Mouse (Mus musculus): Measurements from ENCODE around the gene Hnrnpul1. TPM values are rescaled to one million over a fixed set of nuclear protein-coding genes. Genes with fewer than 3 reads are reported as not detected.

Gene Hnrnpul1
- total RNA-seq, 1 experiment from 2014 or later: 137 TPM

- peak; percentile 35 to 41 for ATAC-seq (replicated peaks in 1 of 2; ENCODE audit: insufficient read depth in 1 of 2, low FRiP score in 2 of 2, low TSS enrichment in 1 of 2, low read depth in 1 of 2, poor library complexity in 2 of 2, severe bottlenecking in 2 of 2)
Observed at GRCm38 (mm10) chr7:25707581-25708292, 46.8 kb downstream of the Hnrnpul1 start.

GRCm38 (mm10) chr7:25706578-25707170 lies 47.9 kb downstream of the Hnrnpul1 start:
- peak; percentile 3 to 16; a peak in 2 of 4 replicates for ATAC-seq (replicated peaks in 1 of 2; ENCODE audit: insufficient read depth in 1 of 2, low FRiP score in 2 of 2, low TSS enrichment in 1 of 2, low read depth in 1 of 2, poor library complexity in 2 of 2, severe bottlenecking in 2 of 2)

- ATAC-seq (replicated peaks in 1 of 2; ENCODE audit: insufficient read depth in 1 of 2, low FRiP score in 2 of 2, low TSS enrichment in 1 of 2, low read depth in 1 of 2, poor library complexity in 2 of 2, severe bottlenecking in 2 of 2): 0 out of 4 replicates have a peak, but pooled peaks of 1 of the 2 experiments have one; percentile 1
Observed at GRCm38 (mm10) chr7:25705801-25706251, 48.7 kb downstream of the Hnrnpul1 start.

DNA sequence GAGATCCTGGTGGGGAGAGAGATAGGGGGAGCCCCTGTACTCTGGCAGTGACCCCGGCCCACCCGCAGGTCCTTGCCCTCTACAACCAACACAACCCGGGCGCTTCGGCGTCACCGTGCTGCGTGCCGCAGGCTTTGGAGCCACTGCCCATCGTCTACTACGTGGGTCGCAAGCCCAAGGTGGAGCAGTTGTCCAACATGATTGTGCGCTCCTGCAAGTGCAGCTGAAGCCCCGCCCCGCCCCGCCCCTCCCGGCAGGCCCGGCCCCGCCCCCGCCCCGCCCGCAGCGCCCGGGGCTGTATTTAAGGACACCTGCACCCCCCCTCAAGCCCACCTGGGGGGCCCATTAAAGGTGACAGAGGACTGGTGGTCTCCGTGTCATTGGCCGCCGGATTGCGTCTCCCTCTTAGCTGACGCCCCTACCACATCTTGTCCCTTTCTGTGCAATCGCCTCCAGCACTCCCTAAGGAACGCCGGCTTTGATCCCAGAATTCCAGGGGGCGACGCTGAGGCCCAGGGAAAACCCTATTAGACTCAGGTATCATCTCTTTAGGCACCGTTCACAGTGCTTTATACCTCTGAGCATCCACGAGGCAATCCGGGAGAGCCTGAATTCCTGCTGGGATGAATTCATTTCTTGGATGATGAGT lies 49.7 kb downstream of the Hnrnpul1 start:
- no peak for ATAC-seq (replicated peaks in 1 of 2; ENCODE audit: insufficient read depth in 1 of 2, low FRiP score in 2 of 2, low TSS enrichment in 1 of 2, low read depth in 1 of 2, poor library complexity in 2 of 2, severe bottlenecking in 2 of 2)

DNA sequence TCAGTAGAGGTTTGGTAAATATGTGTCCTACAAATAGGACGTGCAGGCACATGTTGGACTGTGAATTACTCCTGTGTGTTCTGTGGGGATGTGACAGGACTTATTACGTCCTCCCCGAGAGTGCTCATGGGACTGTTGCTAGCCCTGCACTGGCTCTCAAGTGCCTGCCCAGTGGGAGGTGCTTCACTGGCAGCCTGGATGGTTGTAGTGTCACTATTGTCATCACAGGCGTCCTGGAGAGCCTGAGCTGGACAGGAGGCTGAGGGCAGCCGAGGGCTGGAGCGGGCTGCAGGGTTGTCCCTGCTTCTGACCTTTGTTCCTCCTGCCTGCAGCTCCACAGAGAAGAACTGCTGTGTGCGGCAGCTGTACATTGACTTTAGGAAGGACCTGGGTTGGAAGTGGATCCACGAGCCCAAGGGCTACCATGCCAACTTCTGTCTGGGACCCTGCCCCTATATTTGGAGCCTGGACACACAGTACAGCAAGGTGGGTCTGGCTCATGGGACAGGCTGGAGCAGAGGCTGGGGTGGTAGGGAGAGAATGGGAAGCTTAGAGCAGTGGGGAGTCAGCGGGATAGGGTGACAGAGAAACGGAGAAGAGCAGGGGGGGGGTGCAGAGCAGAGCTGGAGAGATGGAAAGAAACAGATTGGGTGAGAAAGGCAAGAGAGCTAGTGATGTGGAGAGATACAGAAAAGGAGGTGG lies 50.6 kb downstream of the Hnrnpul1 start:
- ATAC-seq (replicated peaks in 1 of 2; ENCODE audit: insufficient read depth in 1 of 2, low FRiP score in 2 of 2, low TSS enrichment in 1 of 2, low read depth in 1 of 2, poor library complexity in 2 of 2, severe bottlenecking in 2 of 2): no peak

DNA sequence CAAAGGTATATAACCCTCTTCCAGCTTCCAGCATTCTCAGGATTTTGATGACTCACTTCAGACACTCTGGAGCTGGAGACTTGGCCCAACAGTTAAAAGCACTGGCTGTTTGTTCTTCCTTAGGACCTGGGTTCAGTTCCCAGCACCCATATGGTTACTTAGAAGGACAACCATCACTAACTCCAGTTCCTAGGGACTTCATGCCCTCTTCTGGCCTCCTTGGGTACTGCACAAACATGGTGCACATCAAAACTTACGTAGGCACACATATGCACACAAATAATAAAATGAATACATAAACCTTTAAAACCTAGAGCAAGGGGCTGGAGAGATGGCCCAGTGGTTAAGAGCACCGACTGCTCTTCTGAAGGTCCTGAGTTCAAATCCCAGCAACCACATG lies 52.2 kb downstream of the Hnrnpul1 start:
- ATAC-seq (replicated peaks in 1 of 2; ENCODE audit: insufficient read depth in 1 of 2, low FRiP score in 2 of 2, low TSS enrichment in 1 of 2, low read depth in 1 of 2, poor library complexity in 2 of 2, severe bottlenecking in 2 of 2): no peak

- ATAC-seq (replicated peaks in 1 of 2; ENCODE audit: insufficient read depth in 1 of 2, low FRiP score in 2 of 2, low TSS enrichment in 1 of 2, low read depth in 1 of 2, poor library complexity in 2 of 2, severe bottlenecking in 2 of 2): no peak
Observed at GRCm38 (mm10) chr7:25700732-25701131, 53.8 kb downstream of the Hnrnpul1 start.

DNA sequence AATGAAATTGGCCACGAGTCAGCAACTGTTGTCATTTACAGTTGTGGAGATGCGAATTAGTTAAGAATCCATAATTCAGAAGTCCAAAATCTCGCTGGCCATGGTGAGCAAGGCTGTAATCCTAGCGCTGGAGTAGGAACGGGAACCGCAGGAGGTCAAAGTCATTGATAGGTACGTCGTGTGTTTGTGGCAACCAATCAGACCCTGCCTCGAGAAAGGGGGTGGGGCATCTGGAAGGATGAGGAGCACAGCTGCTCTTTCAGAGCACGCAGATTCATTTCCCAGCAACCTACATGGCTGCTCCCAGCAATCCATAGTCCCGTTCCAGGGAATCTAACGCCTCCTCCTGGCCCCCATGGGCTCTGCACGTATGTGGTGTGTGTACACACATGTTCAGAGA lies 54.7 kb downstream of the Hnrnpul1 start:
- no peak for ATAC-seq (replicated peaks in 1 of 2; ENCODE audit: insufficient read depth in 1 of 2, low FRiP score in 2 of 2, low TSS enrichment in 1 of 2, low read depth in 1 of 2, poor library complexity in 2 of 2, severe bottlenecking in 2 of 2)

DNA sequence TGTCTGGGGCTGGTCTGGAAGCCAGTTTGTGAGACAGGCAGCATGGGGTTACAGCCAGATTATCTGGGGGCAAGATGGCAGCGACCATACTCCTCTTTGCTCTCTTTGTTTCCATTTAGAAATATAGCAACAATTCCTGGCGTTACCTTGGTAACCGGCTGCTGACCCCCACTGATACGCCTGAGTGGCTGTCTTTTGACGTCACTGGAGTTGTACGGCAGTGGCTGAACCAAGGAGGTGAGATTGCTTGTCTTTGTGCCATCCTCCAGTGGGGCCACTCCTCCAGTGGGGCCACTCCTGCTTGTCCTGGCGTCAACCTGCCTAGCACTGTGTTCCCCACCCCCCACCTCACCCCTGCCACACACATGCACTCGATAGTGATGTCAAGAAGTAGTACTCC lies 60.5 kb downstream of the Hnrnpul1 start:
- ATAC-seq (replicated peaks in 1 of 2; ENCODE audit: insufficient read depth in 1 of 2, low FRiP score in 2 of 2, low TSS enrichment in 1 of 2, low read depth in 1 of 2, poor library complexity in 2 of 2, severe bottlenecking in 2 of 2): no peak

GRCm38 (mm10) chr7:25690051-25690450 lies 64.5 kb downstream of the Hnrnpul1 start:
- ATAC-seq (replicated peaks in 1 of 2; ENCODE audit: insufficient read depth in 1 of 2, low FRiP score in 2 of 2, low TSS enrichment in 1 of 2, low read depth in 1 of 2, poor library complexity in 2 of 2, severe bottlenecking in 2 of 2): no peak

- peak; percentile 13 to 28 for ATAC-seq (replicated peaks in 1 of 2; ENCODE audit: insufficient read depth in 1 of 2, low FRiP score in 2 of 2, low TSS enrichment in 1 of 2, low read depth in 1 of 2, poor library complexity in 2 of 2, severe bottlenecking in 2 of 2)
Observed at GRCm38 (mm10) chr7:25689603-25690021, 64.9 kb downstream of the Hnrnpul1 start.

DNA sequence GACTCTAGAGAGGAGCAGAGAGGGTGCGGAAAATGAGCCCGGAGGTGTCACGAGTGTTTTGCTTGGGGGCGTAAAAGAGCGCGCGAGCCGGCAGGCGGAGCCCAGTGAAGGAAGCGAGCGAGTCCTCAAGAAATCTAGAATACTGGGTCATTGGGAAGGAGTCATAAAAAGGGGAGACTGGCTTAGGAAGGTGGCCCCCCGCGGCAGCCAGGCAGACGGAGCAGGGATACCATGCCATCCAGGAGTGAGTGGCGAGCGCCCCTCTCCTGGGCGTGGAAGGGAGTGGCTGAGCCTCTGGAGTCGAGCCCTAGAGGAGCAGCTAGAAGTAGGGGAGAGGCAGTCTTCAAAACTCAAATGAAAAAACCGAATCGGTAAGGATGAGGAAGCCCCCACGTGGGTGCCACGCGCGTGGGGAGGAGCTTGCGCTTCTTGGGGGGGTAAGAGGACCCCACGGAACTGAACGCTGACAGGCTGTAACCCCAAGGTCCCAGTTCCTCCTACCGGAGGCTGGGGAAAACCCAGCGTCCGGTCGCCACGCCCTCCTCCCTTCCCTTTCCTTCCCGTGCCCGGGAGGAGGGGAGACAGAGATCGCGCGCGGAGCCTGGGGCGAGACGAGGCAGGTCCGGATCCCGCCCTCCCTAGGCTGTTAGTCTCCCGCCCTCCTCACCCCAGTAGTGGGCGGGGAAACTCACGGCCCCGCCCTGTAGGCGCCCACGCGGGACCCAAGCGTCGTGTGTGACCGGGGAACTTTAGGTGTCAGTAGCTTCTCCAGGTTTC lies 65.6 kb downstream of the Hnrnpul1 start:
- ATAC-seq (replicated peaks in 1 of 2; ENCODE audit: insufficient read depth in 1 of 2, low FRiP score in 2 of 2, low TSS enrichment in 1 of 2, low read depth in 1 of 2, poor library complexity in 2 of 2, severe bottlenecking in 2 of 2): peak; percentile 65

GRCm38 (mm10) chr7:25687811-25688401 lies 66.7 kb downstream of the Hnrnpul1 start:
- ATAC-seq (replicated peaks in 1 of 2; ENCODE audit: insufficient read depth in 1 of 2, low FRiP score in 2 of 2, low TSS enrichment in 1 of 2, low read depth in 1 of 2, poor library complexity in 2 of 2, severe bottlenecking in 2 of 2): peak in 1 of 2 experiments; percentile 6; a peak in 1 of 4 replicates

DNA sequence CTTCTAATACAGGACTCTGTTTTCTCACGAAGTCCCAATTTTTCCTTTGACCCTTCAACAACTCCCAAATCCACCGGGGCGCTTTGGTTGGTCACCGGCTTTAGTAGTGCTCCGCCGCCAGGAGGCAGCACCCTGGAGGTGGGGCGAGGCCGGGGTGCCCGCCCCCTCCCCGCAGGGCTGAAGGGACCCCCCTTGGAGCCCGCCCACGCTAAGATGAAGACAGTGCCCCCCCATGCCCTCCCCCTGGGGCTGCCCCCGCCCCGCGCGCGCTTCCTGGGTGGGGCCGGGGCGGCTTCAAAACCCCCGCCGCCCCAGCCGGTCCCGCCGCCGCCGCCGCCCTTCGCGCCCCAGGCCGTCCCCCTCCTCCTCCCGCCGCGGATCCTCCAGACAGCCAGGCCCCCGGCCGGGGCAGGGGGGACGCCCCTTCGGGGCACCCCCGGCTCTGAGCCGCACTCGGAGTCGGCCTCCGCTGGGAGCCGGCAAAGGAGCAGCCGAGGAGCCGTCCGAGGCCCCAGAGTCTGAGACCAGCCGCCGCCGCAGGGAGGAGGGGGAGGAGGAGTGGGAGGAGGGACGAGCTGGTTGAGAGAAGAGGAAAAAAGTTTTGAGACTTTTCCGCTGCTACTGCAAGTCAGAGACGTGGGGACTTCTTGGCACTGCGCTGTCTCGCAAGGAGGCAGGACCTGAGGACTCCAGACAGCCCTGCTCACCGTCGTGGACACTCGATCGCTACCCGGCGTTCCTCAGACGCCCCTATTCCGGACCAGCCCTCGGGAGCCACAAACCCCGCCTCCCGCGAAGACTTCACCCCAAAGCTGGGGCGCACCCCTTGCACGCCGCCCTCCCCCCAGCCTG lies 67.7 kb downstream of the Hnrnpul1 start, which contains the start of gene Tgfb1:
Gene Tgfb1, plus strand, starts transcription at position 323 of the 852 bp plus-strand sequence.
- ATAC-seq (replicated peaks in 1 of 2; ENCODE audit: insufficient read depth in 1 of 2, low FRiP score in 2 of 2, low TSS enrichment in 1 of 2, low read depth in 1 of 2, poor library complexity in 2 of 2, severe bottlenecking in 2 of 2): peak; percentile 7 to 11; a peak in 3 of 4 replicates

DNA sequence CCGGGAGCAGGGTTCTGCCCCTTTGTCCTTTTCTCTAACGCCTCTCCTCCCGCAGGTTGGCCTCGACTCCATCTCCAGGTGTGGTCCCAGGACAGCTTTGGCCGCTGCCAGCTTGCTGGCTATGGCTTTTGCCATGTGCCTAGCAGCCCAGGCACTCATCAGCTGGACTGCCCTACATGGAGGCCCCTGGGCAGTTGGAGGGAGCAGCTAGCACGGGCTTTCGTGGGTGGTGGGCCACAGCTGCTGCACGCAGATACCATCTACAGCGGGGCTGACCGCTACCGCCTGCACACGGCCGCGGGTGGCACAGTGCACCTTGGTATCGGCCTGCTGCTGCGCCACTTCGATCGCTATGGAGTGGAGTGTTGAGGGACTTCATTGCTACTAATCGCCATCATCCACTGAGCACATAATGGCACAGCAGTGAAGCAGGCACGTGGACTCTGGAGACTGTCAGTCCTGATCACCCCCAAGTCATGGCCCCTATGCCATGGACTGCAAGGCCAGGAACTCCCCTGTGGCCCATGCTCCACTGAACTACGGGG lies 68.6 kb downstream of the Hnrnpul1 start:
- ATAC-seq (replicated peaks in 1 of 2; ENCODE audit: insufficient read depth in 1 of 2, low FRiP score in 2 of 2, low TSS enrichment in 1 of 2, low read depth in 1 of 2, poor library complexity in 2 of 2, severe bottlenecking in 2 of 2): no peak

DNA sequence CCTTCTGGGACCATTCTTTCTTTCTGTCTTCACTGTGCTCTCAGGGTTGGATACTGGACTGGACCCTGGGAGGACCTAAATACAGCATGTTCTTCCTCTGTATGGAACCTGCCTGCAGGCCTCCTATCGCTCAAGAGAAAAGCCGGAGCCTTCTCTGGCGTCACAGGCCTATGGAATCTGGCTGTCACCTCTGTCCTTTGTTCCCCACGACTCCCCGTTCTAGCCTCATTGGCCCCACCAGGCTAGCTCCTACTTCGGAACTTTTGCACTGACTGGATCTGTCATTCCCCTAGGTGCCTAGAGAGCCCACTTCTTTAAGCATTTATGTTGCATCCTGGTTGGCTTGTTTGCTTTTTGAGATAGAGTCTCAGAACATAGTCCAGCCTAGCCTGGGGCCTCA lies 69.9 kb downstream of the Hnrnpul1 start:
- ATAC-seq (replicated peaks in 1 of 2; ENCODE audit: insufficient read depth in 1 of 2, low FRiP score in 2 of 2, low TSS enrichment in 1 of 2, low read depth in 1 of 2, poor library complexity in 2 of 2, severe bottlenecking in 2 of 2): no peak
